Mouse (Mus musculus): ENCODE data around the gene 2010111I01Rik. TPM values are rescaled to one million over a fixed set of nuclear protein-coding genes. Genes with fewer than 3 reads are reported as not detected.

Gene 2010111I01Rik
- total and polyA plus RNA-seq, 2 experiments from 2014 or later = 107 to 149 TPM

- DNase-seq (ENCODE audit: low spot score) (no peak), ATAC-seq (ENCODE audit: insufficient read depth, low read depth) (no peak; the same call in 1 of the 2 replicates)
- Histone ChIP-seq H3K9ac (replicated peaks; ENCODE audit: low read depth, low read length) (no peak overlapping the region), H3K4me1 (ENCODE audit: control insufficient read depth, insufficient read depth) (no peaks in the 10 kb centered on the region), H3K9me3 (replicated peaks; ENCODE audit: control insufficient read depth, low read length) (no peaks in the 10 kb centered on the region), H3K27me3 (ENCODE audit: control insufficient read depth, insufficient read depth, low read length) (no peaks in the 10 kb centered on the region), H3K27ac (ENCODE audit: low read depth) (0 out of 2 replicates have a peak overlapping the region, but pooled peaks have one; percentile 3), H3K4me2 (ENCODE audit: low read depth, low read length) (no peak overlapping the region), H3K4me3 (ENCODE audit: low read depth, low read length) (no peak overlapping the region), H3K36me3 (replicated peaks; ENCODE audit: control insufficient read depth, insufficient read depth, low read length) (peaks cover 63% of the 10 kb centered on the region)
- no peak for TF ChIP-seq EP300 (IDR thresholded peaks at IDR 0.05; ENCODE audit: low read depth)
- TF ChIP-seq CTCF (IDR thresholded peaks at IDR 0.05; ENCODE audit: low read depth) = no peak
- 70% methylated on average over 3 of the region's 3 CpGs for WGBS
These were observed 340.1 kb downstream of the 2010111I01Rik start for GRCm38 (mm10) chr13:63304799-63305159.

GRCm38 (mm10) chr13:63305160-63306011, 340.7 kb downstream of the 2010111I01Rik start:
- TF ChIP-seq EP300 (IDR thresholded peaks at IDR 0.05; ENCODE audit: low read depth) (no peak), CTCF (IDR thresholded peaks at IDR 0.05; ENCODE audit: low read depth) (no peak)

GRCm38 (mm10) chr13:63306768-63307167, 342.1 kb downstream of the 2010111I01Rik start:
- Histone ChIP-seq H3K27me3 (ENCODE audit: control insufficient read depth, insufficient read depth, low read length) (no peaks in the 10 kb centered on the region), H3K4me2 (ENCODE audit: low read depth, low read length) (no peak overlapping the region), H3K4me3 (ENCODE audit: low read depth, low read length) (no peak overlapping the region), H3K9me3 (replicated peaks; ENCODE audit: control insufficient read depth, low read length) (no peaks in the 10 kb centered on the region), H3K9ac (replicated peaks; ENCODE audit: low read depth, low read length) (no peak overlapping the region), H3K27ac (ENCODE audit: low read depth) (no peak overlapping the region), H3K36me3 (replicated peaks; ENCODE audit: control insufficient read depth, insufficient read depth, low read length) (peaks cover 53% of the 10 kb centered on the region), H3K4me1 (ENCODE audit: control insufficient read depth, insufficient read depth) (no peaks in the 10 kb centered on the region)
- ATAC-seq (ENCODE audit: insufficient read depth, low read depth) = no peak
- TF ChIP-seq EP300 (IDR thresholded peaks at IDR 0.05; ENCODE audit: low read depth) (no peak), CTCF (IDR thresholded peaks at IDR 0.05; ENCODE audit: low read depth) (no peak)
- 87% methylated on average over 5 of the region's 5 CpGs for WGBS
- DNase-seq (ENCODE audit: low spot score) = no peak

More at GRCm38 (mm10) chr13:63305160-63306011, 340.7 kb downstream of the 2010111I01Rik start:
- no peak overlapping the region for H3K4me2 ChIP-seq (ENCODE audit: low read depth, low read length)
- no peak overlapping the region for H3K4me3 ChIP-seq (ENCODE audit: low read depth, low read length)
- no peak overlapping the region; the same call in 1 of the 2 replicates for H3K27ac ChIP-seq (ENCODE audit: low read depth)
- H3K36me3 ChIP-seq (replicated peaks; ENCODE audit: control insufficient read depth, insufficient read depth, low read length) = peaks cover 57% of the 10 kb centered on the region
- H3K9ac ChIP-seq (replicated peaks; ENCODE audit: low read depth, low read length) = no peak overlapping the region
- H3K4me1 ChIP-seq (ENCODE audit: control insufficient read depth, insufficient read depth) = no peaks in the 10 kb centered on the region
- 83% methylated on average over 16 of the region's 16 CpGs for WGBS
- no peaks in the 10 kb centered on the region for H3K9me3 ChIP-seq (replicated peaks; ENCODE audit: control insufficient read depth, low read length)
- ATAC-seq (ENCODE audit: insufficient read depth, low read depth) = no peak
- no peak for DNase-seq (ENCODE audit: low spot score)
- no peaks in the 10 kb centered on the region for H3K27me3 ChIP-seq (ENCODE audit: control insufficient read depth, insufficient read depth, low read length)

- H3K27me3 ChIP-seq (ENCODE audit: control insufficient read depth, insufficient read depth, low read length) = no peaks in the 10 kb centered on the region
- no peak overlapping the region for H3K27ac ChIP-seq (ENCODE audit: low read depth)
- TF ChIP-seq CTCF (IDR thresholded peaks at IDR 0.05; ENCODE audit: low read depth) (no peak), EP300 (IDR thresholded peaks at IDR 0.05; ENCODE audit: low read depth) (no peak)
- ATAC-seq (ENCODE audit: insufficient read depth, low read depth) (no peak), DNase-seq (ENCODE audit: low spot score) (no peak)
- H3K4me3 ChIP-seq (ENCODE audit: low read depth, low read length) = no peak overlapping the region
- H3K9ac ChIP-seq (replicated peaks; ENCODE audit: low read depth, low read length) = no peak overlapping the region
- 54% methylated on average over 3 of the region's 3 CpGs for WGBS
- H3K4me1 ChIP-seq (ENCODE audit: control insufficient read depth, insufficient read depth) = peaks cover 18% of the 10 kb centered on the region
- no peak overlapping the region for H3K4me2 ChIP-seq (ENCODE audit: low read depth, low read length)
- peaks cover 27% of the 10 kb centered on the region for H3K36me3 ChIP-seq (replicated peaks; ENCODE audit: control insufficient read depth, insufficient read depth, low read length)
- H3K9me3 ChIP-seq (replicated peaks; ENCODE audit: control insufficient read depth, low read length) = no peaks in the 10 kb centered on the region
These were observed 344.9 kb downstream of the 2010111I01Rik start for GRCm38 (mm10) chr13:63309563-63309962.

- no peak overlapping the region for H3K4me3 ChIP-seq (ENCODE audit: low read depth, low read length)
- H3K9me3 ChIP-seq (replicated peaks; ENCODE audit: control insufficient read depth, low read length) = no peaks in the 10 kb centered on the region
These were observed 346.5 kb downstream of the 2010111I01Rik start for GRCm38 (mm10) chr13:63311156-63311555.

More at GRCm38 (mm10) chr13:63311156-63311555, 346.5 kb downstream of the 2010111I01Rik start:
- Histone ChIP-seq H3K9ac (replicated peaks; ENCODE audit: low read depth, low read length) (no peak overlapping the region), H3K4me1 (ENCODE audit: control insufficient read depth, insufficient read depth) (peaks cover 22% of the 10 kb centered on the region), H3K4me2 (ENCODE audit: low read depth, low read length) (no peak overlapping the region), H3K27me3 (ENCODE audit: control insufficient read depth, insufficient read depth, low read length) (no peaks in the 10 kb centered on the region), H3K36me3 (replicated peaks; ENCODE audit: control insufficient read depth, insufficient read depth, low read length) (peaks cover 20% of the 10 kb centered on the region), H3K27ac (ENCODE audit: low read depth) (no peak overlapping the region)
- 65% methylated on average over 2 of the region's 2 CpGs for WGBS
- no peak for ATAC-seq (ENCODE audit: insufficient read depth, low read depth)
- TF ChIP-seq EP300 (IDR thresholded peaks at IDR 0.05; ENCODE audit: low read depth) (no peak), CTCF (IDR thresholded peaks at IDR 0.05; ENCODE audit: low read depth) (no peak)
- DNase-seq (ENCODE audit: low spot score) = no peak

All from heart, postnatal 0 days (tissue).